Mouse (Mus musculus): ENCODE measurements around the gene Pak4.

GRCm38 (mm10) chr7:28631073-28631472 is 33.1 kb upstream of the Pak4 start, which contains the start of gene Acp7:
- TF ChIP-seq GATA1 (IDR thresholded peaks at IDR 0.05; ENCODE audit: low read length) (no peak), TAL1 (IDR thresholded peaks at IDR 0.05; ENCODE audit: low read length) (no peak)
